Mouse (Mus musculus): ENCODE measurements around the gene Nt5c. TPM values are rescaled to one million over a fixed set of nuclear protein-coding genes. Genes with fewer than 3 reads are reported as not detected.

The Nt5c gene
- total RNA-seq, 2 experiments from 2014 or later: 20.1 to 23.0 TPM

Small RNA genes lying within 50 kb of the gene (microRNA-seq; reads per million reads assigned to microRNA genes)
- not detected for gene Mir3968

Other genes starting within 250 kb of the Nt5c start
- gene Grin2c, start 224.6 kb downstream of the Nt5c start, total RNA-seq (2021): not detected
- 1 to 10 TPM; 6.7 to 7.7 TPM for gene Fdxr, start 214.8 kb downstream of the Nt5c start, total RNA-seq (2021)
- under 1 TPM; 0.34 to 0.37 TPM for gene Fads6, start 194.2 kb downstream of the Nt5c start, total RNA-seq (2021)
- gene Otop2, start 184.7 kb downstream of the Nt5c start, total RNA-seq (2021): not detected
- not detected for gene Ush1g, start 169.8 kb downstream of the Nt5c start, total RNA-seq (2021)
- gene Otop3, start 157.1 kb downstream of the Nt5c start, total RNA-seq (2021): not detected
- 1 to 10 TPM; 7.2 to 9.0 TPM for gene Hid1, start 124.1 kb downstream of the Nt5c start, total RNA-seq (2021)
- gene Cdr2l, start 109.9 kb downstream of the Nt5c start, total RNA-seq (2021): 10 to 100 TPM; 19.4 to 22.2 TPM
- 10 to 100 TPM; 89.6 to 94.0 TPM for gene Mrpl58, start 88.1 kb downstream of the Nt5c start, total RNA-seq (2021)
- gene Atp5h, start 71.9 kb downstream of the Nt5c start, total RNA-seq (2021): 100 to 1,000 TPM; 763 to 790 TPM
- 10 to 100 TPM; 21.4 to 21.6 TPM for gene Kctd2, start 71.7 kb downstream of the Nt5c start, total RNA-seq (2021)
- not detected for gene Trim80, start 51.3 kb downstream of the Nt5c start, total RNA-seq (2021)
- gene Slc16a5, start 29.4 kb downstream of the Nt5c start, total RNA-seq (2021): not detected
- 1 to 10 TPM; 2.1 to 3.4 TPM for gene Armc7, start 16.2 kb downstream of the Nt5c start, total RNA-seq (2021)
- gene Jpt1, start 22.5 kb upstream of the Nt5c start, total RNA-seq (2021): 100 to 1,000 TPM; 251 to 285 TPM
- gene Sumo2, start 44.4 kb upstream of the Nt5c start, total RNA-seq (2021): 100 to 1,000 TPM; 230 to 244 TPM
- 10 to 100 TPM; 43.4 to 45.2 TPM for gene Nup85, start 72.6 kb upstream of the Nt5c start, total RNA-seq (2021)
- 10 to 100 TPM; 70.9 to 73.2 TPM for gene Mrps7, start 112.1 kb upstream of the Nt5c start, total RNA-seq (2021)
- 10 to 100 TPM; 15.9 to 21.8 TPM for gene Gga3, start 112.2 kb upstream of the Nt5c start, total RNA-seq (2021)
- gene Mif4gd, start 121.1 kb upstream of the Nt5c start, total RNA-seq (2021): 10 to 100 TPM; 29.7 to 31.9 TPM
- 10 to 100 TPM; 24.0 to 27.4 TPM for gene Slc25a19, start 136.4 kb upstream of the Nt5c start, total RNA-seq (2021)
- 100 to 1,000 TPM; 106 to 116 TPM for gene Grb2, start 216.7 kb upstream of the Nt5c start, total RNA-seq (2021)

All from gastrocnemius, postnatal 4 days (tissue).